Mouse (Mus musculus): Measurements from ENCODE around the gene Safb. TPM values are rescaled to one million over a fixed set of nuclear protein-coding genes. Genes with fewer than 3 reads are reported as not detected.
"Not testable (repeated sequence)": the region's sequence is repeated elsewhere in the genome, so short reads cannot be mapped to it uniquely, and the experiment has no call there.

The Safb gene
- polyA plus RNA-seq, 1 experiment, result 144 TPM

DNA sequence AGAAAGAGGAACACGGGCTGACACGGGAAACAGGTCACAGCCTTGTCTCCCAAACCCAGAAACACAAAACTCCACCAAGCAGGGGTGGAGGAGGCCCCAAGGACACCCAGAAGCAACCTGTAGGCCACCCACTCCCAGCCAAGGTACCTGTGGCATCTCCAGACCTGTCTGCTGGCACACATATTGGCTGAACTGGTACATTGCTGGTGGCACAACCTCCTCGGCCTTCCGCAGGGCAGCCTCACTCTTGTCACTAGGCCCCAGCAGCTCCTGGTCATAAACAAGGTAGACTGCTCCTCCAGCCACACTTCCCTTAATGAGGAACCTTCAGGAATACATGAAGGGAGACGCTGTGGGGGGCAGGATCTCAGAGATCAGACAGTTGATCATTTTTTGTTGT lies 24.1 kb downstream of the Safb start:
- DNase-seq (ENCODE audit: extremely low spot score in 1 of 2, low spot score in 1 of 2), result no peak

DNA sequence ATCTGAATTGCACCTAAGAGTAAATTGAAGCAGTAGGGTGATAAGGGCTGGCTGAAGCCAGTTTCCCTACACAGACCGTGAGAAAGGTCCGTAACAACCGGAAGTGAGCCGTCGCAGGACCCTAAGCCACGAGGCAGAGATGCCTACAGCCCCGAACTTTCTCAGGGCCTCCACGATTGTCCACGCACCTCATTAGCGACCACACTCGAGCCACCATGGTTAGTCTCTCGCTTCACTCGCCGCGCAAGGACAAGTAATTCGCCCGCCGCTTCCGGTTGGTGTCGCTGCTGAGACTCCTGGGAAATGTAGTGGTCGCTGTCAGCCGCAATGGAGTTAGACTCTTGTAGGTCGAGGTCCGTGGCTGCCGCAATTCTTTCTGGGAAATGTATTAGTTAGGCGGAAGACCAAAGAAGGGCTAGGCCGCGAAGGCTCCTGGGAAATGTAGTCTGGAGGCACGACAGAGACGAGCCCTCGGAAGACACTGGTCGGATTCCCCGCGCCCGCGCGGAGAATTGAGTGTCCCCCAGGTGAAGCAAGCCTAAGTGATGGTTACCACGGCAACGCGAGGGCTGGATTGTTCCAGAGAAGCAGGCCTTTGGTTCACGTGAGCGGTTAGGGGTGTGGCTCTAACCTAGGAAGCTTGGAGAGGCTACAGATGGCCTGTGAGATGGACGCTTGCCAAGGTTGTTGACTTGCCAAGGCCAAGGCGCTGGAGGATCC lies 25.0 kb downstream of the Safb start, which contains the start of gene 2410015M20Rik:
Gene 2410015M20Rik (minus strand): TSS at position 320 of the 720 bp plus-strand sequence.
- DNase-seq (ENCODE audit: extremely low spot score in 1 of 2, low spot score in 1 of 2), result peak; percentile 98

DNA sequence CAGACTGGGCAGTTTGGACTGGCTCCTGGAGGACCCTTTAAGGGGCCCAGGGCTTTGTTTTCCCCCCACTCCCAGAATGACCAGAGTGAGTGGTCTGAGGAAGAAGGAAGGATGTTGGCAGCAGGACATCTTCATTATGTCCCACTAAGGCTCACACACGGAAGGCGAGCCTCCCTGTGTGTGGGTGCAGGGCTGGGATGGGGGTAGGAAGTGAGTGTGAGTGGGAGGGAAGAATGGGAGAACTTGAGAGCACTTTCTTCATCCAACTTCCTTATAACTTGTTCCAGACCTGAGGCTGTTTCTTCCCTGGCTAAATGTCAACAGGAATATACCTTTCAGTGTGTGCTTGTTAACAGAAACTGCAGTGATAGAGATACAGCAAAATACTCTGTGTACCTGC lies 26.7 kb downstream of the Safb start:
- DNase-seq (ENCODE audit: extremely low spot score in 1 of 2, low spot score in 1 of 2), result no peak

DNA sequence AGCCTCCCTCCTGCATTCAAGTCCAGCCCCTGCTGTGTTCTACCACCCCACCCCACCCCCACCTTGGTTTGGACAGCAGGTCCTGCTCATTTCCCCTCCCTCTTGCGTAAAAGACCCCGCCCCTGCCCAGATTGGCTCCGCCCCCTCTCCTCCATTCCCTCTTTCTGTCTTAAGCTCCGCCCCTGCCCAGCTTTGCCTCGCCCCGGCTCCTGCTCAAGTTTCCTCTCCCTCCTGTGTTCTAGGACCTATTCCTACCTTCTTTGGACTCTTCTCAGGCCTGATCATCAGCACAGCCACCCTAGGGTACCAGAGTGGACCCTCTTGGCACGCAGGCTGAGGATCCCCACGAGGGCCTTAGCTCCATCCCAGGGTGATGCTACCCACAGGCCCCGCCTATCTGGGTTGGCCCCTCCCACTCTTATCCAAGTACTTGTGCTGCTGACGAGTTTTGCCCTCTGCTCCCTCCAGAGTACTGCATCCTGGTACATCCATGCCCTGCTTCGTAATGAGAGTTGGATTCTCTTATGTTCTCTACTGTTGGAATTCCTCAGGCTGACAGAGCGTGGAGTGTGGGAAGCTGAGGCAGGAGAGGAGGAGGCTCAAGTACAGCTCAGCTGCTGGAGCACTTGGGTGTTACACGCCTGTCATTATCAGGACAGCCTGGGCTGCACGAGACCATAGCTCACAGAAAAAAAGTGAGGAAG lies 27.4 kb downstream of the Safb start:
- DNase-seq (ENCODE audit: extremely low spot score in 1 of 2, low spot score in 1 of 2), result no peak

DNA sequence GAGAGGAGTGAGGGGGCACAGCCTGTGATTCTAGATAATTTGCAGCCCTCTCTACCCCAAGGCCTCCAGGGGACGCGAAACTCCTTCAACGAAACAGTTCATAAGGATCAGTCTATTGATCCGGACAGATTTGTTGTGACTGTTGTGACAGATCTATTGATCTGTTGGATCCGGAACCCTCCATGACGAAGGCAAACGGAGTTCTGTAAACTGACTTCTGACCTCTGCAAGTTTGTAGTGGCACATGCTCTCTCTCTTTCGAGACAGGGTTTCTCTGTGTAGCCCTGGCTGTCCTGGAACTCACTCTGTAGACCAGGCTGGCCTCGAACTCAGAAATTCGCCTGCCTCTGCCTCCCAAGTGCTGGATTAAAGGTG lies 27.9 kb downstream of the Safb start:
- not testable (repeated sequence) for DNase-seq (ENCODE audit: extremely low spot score in 1 of 2, low spot score in 1 of 2)

DNA sequence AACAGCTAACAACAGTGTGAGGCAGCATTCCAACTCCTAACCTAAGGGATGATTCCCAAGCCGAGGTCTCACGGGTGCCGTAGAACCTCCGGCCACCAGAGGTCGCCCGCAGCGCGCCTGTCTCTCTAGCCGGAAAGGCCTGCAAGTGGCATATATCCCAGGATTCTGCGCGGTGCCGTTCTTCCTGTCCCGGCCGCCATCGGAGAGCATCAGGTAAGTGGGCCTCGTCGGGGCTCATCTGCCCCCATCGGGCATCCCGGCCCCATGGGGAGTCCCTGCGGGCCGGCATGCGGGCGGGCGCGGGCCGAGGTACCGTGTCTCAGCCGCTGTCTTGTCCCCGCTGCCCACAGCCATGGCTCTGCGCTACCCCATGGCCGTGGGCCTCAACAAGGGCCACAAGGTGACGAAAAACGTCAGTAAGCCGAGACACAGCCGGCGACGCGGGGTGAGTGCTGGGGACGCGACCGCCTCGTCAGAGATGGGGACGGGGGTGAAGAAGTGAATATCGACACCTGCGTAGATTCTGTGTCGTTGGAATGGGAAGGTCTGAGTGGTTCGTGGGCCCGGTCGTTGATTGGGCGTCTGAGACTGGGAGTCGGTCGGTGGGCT lies 28.7 kb downstream of the Safb start, which contains the start of gene Rpl36:
Gene Rpl36 (plus strand): TSS at position 181 of the 609 bp plus-strand sequence.
- peak; percentile 90 to 99 for DNase-seq (ENCODE audit: extremely low spot score in 1 of 2, low spot score in 1 of 2)

DNA sequence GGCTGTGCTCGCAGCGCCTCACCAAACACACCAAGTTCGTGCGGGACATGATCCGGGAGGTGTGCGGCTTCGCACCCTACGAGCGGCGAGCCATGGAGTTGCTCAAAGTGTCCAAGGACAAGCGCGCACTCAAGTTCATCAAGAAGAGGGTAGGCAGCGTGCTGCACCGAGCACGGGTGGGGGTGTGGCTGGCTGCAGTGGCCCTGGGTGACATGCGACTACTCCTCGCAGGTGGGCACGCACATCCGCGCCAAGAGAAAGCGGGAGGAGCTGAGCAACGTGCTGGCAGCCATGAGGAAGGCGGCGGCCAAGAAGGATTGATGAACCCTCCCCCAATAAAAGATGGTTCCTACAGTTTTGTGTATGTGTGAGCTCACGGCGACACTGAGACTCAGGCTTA lies 29.3 kb downstream of the Safb start:
- DNase-seq (ENCODE audit: extremely low spot score in 1 of 2, low spot score in 1 of 2), result not testable (repeated sequence)

DNA sequence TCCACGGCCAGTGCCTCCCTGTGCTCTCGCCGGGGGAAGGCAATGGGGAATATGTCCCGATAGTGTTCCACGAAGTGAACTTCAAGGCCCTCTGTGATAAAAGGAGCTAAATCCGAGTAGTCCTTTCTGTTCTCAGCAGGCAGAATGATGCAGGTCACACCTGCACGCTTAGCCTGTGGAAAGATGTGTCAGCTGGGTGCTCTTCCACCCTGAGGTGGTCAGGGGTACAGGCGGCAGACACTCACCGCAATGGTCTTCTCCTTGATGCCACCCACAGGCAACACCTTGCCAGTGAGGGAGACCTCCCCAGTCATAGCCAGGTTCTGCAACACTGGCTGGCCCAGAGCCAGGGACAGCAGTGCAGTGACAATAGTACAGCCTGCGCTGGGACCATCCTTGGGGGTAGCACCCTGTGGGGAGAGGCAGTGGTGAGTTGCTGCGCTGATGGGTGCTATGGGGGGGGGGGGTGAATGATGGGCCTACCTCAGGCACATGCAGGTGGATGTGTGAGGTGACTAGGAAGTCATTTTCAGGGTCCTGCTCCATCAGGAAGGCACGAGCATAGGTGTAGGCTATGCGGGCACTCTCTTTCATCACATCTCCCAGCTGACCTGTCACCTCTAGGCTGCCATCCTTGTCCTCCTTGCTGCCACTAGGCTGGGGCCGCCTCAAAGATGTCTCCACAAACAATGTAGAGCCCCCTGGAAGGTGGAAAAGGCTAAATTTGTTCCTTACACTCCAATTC lies 29.9 kb downstream of the Safb start:
- DNase-seq (ENCODE audit: extremely low spot score in 1 of 2, low spot score in 1 of 2), result no peak

DNA sequence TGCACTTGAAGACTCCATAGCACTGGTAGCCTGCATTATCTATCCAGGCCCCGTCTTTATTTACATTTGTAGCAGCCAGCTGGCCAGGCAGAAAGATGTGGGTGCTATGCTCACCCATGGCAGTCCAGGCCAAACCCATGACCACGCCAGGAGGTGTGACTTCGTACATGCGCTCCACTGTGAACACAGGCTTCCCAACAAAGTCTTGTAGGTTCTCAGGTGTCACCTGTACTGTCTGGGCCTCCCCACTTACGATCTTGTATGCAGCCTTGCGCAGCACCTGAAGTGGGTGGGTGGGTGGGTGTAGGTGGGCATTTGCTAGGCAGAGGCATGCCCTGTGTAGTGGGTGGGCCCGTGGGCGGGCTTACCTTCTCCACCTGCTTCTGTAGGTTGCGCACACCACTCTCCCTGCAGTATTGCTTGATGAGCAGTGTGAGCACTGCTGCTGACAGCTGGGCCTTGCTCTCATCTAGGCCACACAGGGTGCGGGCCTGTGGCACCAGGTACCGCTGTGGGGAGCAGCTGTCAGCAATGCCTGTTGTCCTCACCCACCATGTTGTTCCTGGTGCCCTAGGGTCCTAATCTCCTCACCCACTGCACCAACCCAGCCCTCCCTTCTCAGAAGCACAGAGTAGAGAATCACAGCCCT lies 30.6 kb downstream of the Safb start:
- DNase-seq (ENCODE audit: extremely low spot score in 1 of 2, low spot score in 1 of 2), result no peak

DNA sequence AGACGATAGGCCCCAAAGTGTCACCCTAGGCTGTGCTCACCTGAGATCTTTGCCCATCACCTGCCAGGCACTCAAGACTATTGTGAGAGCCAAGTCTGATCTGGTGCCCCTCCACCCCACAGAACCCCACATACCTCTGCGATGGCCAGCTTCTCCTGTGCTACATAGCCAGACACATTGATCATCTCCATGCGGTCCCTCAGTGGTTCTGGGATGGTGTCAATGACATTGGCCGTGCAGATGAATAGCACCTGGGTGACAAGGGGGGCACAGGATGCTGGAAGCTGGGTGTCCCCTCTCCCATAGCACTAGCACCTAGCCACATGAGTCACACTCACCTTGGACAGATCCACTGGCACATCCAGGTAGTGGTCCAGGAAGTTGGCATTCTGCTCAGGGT lies 31.2 kb downstream of the Safb start:
- no peak for DNase-seq (ENCODE audit: extremely low spot score in 1 of 2, low spot score in 1 of 2)

DNA sequence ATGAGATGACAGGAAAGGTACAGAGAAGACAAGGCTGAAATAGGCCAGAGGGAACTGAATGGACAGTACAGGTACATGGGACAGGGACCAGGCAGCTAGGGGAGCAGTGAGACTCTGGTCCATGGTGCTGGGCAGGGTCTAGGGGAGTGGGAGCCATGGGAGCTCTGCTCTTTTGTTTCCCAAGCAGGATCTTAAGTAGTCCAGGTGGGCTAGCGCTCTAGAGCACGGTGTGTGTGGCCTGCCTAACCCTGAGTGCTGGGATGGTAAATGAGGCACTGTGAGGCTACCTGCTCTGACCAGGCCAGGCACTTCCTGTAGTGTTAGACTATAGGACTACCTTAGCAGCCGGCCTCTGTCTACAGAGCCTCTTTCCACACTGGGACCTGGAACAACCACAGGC lies 32.1 kb downstream of the Safb start:
- no peak for DNase-seq (ENCODE audit: extremely low spot score in 1 of 2, low spot score in 1 of 2)

DNA sequence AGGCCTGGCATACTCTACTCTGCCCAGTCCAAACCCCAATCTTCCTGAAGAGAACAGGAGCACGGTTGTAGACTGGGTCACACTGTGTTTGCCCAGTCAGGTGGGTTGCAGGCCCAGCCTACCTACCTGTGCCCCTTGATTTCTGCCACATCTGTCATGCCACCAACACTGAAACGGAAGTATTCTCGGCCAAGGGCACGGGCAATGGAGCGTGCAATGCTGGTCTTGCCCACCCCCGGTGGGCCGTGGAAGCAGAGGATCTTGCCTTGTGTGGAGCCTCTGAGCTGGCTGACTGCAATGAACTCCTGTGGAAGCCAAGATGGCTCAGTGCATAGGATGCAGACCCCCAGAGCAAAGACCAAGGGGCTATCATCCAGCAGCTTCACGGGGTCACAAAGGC lies 33.0 kb downstream of the Safb start:
- DNase-seq (ENCODE audit: extremely low spot score in 1 of 2, low spot score in 1 of 2), result no peak

DNA sequence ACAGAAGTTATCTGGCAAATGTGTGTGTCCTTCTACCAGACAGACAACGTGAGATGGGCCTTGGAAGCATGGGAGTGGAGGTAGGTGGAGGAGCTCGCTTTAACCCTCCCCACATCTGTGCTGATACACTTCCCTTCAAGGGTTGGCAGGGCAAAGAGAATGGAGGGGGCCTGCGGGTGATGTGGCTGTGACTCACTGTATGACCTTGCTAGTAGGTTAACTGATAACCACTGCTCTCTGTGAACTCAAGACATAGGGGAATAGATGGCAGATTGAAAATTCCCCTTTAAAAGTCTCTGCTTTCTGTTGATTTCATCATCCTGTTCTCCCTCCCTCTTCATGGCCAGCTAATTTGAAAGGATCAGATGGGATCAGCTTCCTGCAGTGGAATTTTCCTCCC lies 40.9 kb downstream of the Safb start:
- DNase-seq (ENCODE audit: extremely low spot score in 1 of 2, low spot score in 1 of 2), result no peak

DNA sequence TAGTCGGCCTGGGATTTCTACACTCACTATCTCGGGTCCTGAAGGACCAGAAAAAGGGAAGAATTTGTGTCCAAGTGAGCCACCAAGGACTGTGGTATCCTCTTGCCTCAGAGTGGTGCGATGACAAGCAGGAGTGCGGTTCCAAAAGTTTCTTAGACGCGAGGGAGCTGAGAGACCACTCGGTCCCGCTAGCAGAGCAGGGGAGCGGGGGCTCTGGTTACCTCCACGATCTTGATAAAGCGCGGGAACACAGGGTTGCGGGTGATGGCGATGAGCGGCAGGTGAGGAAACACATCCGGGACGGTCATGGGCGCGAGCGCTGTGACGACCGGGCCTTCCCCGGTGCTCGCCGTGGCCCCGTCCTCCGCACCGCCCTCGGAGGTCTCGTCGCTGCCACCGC lies 41.6 kb downstream of the Safb start:
- no peak for DNase-seq (ENCODE audit: extremely low spot score in 1 of 2, low spot score in 1 of 2)

DNA sequence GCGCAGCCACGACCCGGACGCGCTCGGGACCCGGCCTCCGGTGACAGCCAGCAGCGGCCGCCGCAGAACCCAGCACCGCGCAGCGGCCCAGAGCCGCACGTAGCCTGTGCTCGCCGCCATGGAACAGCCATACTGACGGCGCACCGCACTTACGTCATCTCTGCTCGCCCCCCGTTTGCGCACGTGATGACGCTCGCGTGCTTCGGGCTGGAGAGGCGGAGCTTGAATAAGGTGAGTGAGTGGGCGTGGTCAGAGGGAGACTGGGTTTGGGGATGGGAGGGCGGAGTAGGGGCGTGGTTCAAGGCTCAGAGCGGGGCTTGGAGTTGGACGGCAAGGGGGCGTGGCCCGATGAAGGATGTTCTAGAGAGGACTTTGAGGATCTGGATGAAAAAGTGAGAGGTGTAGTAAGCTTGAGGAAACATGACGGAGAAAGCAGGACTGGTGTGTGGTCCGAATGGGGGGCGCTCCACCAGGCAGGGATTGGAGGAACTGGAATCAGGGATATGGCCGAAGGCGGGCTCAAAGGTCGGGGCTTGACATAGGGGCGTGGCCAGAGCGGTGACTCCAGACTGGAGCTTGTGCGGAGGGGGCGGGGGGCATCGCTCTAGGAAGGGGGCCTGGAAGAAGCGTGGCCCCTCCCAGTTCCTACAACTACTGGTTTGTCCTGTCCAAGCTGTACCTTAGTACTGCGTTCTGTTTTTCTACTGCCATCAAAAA lies 42.3 kb downstream of the Safb start, which contains the start of gene Lonp1:
Gene Lonp1 (minus strand): TSS at position 134 of the 717 bp plus-strand sequence.
- peak; percentile 94 to 98 for DNase-seq (ENCODE audit: extremely low spot score in 1 of 2, low spot score in 1 of 2)

DNA sequence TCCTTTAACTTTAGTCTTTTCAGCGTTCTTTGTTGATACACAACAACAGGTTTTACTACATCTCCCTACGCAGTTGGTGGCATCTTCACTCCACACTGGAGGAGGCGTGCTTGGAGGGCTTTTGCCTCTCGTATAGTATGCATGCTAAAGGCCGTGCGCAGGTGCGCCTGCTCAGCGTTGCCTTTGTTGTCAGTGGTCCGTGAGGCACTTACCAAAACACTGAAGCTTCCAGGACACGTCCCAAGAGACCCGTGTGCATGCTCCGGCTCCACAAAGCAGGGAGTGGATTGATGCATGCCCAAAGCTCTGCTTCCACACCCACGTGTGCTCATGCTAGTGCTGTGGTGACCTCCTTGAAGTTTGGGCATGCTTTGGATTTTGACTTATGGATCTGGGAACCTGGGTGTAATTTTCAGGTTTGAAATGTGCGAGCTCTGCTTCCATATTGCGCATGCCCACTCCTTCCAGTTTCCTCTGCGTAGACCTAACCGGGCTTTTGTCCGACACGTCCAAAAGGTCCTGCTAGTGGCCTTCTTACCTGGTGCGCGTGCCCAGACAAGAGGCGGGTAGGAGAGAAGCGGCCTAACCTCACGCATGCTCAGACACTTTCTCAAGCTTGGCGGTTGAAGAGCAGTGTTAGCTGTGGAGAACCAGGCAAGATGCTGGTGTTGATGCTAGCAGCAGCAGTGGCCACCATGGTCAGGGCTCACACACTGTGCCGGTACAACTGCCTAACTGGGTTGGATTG lies 43.1 kb downstream of the Safb start, which contains the start of gene Catsperd:
Gene Catsperd (plus strand): TSS at position 614 of the 748 bp plus-strand sequence.
- DNase-seq (ENCODE audit: extremely low spot score in 1 of 2, low spot score in 1 of 2), result no peak

DNA sequence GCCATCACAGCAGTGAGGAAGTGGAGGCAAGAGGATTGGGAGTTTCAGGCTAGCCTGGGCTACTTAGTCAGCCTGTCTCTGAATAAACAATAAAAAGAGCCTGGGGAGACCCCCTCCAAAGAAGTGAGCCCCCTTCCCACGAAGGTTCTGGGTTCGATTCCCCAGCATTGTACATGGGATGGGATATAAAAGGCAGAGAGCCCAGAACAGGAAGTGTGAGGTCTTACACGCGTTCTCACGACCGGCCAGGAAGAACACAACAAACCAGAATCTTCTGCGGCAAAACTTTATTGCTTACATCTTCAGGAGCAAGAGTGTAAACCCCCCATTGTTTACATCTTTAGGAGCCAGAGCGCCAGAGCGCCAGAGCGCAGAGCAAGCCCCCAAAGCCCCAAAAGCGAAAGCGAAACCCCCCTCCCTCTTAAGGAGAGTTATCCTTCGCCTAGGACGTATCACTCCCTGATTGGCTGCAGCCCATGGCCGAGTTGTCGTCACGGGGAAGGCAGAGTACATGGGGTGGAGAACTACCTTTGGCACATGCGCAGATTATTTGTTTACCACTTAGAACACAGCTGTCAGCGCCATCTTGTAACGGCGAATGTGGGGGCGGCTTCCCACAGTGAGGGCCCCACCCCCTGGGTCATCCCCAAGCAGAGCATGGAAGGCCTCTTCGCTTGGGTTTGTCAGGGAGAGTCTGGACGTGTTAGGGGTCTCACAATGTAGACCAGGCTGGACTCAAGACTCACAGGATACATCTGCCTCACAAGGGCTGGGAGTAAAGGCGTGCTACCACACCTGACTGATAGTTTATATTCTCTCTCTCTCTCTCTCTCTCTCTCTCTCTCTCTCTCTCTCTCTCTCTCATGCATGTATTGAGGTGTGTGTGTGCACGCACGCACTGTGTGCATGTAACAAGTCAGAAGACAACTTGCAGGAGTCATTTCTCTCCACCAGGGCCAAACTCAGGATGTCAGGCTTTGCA lies 45.5 kb downstream of the Safb start:
- DNase-seq (ENCODE audit: extremely low spot score in 1 of 2, low spot score in 1 of 2), result not testable (repeated sequence)

DNA sequence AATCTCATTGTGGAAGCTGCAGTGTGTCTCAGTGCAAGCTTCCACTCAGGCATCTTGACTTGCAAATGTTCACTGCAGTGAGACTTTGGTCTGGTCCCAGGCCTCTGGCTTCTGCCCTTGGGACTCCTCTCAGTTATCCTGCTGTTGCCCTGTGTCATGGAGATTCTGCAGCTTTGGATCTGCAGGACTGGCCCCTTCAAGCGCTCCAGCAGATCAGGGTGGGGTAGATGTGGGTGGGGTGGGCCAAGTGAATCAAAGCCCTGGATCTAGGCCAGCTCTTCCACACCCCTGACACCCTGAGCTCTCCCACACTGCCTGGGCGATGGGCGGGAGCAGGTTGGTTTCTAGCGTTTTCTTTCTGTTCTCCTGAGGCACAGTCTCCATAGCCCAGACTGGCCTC lies 47.2 kb downstream of the Safb start:
- DNase-seq (ENCODE audit: extremely low spot score in 1 of 2, low spot score in 1 of 2), result no peak
